50 mouse cellular contexts compared by ENCODE assay signal in the genomic region with DNA sequence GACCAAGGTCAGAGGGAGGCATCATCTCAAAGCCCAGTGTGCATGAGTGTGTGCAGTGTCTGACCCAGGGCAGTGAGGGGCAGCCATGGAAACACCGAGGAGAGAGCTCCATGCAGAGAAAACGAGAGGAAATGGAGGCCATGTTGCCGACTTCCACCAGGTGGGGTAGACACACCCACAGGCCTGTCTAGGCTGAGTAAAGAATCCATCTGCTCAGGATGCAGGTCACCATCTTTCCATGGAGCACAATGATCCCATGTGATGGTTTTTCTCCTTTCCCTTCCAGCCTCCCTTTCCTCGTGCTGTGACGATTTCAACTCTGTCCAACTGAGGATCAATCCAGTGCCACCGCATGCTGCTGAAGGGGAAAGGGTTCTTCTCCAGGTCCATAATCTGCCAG. TPM values are rescaled to one million over a fixed set of nuclear protein-coding genes. Genes with fewer than 3 reads are reported as not detected.
"Had no signal": no experiment of that assay in that cellular context is flagged by ENCODE, and none has a peak within 500 bp of the region (broad histone marks: within the 10 kb centered on the region; RNA-seq: fewer than 3 reads in every experiment).

No protein-coding gene starts in this region.

- H3K4me1 ChIP-seq: heart, embryonic 12.5 days; heart, embryonic 13.5 days; heart, embryonic 15.5 days; hindbrain, embryonic 10.5 days; hindbrain, embryonic 12.5 days; hindbrain, embryonic 13.5 days; hindbrain, embryonic 15.5 days; intestine, embryonic 15.5 days; kidney, embryonic 15.5 days had no signal

- H3K4me3 ChIP-seq: heart, embryonic 12.5 days; heart, embryonic 13.5 days; heart, embryonic 15.5 days; hindbrain, embryonic 10.5 days; hindbrain, embryonic 12.5 days; hindbrain, embryonic 13.5 days; hindbrain, embryonic 15.5 days; intestine, embryonic 15.5 days; kidney, embryonic 15.5 days; layer of hippocampus, adult 2 months; left cerebral cortex, adult 2 months had no signal

- H3K4me2 ChIP-seq: heart, embryonic 11.5 days; heart, embryonic 12.5 days; heart, embryonic 13.5 days; heart, embryonic 15.5 days; hindbrain, embryonic 12.5 days; hindbrain, embryonic 13.5 days; hindbrain, embryonic 14.5 days; hindbrain, embryonic 15.5 days; intestine, embryonic 15.5 days; kidney, embryonic 15.5 days had no signal

- H3K36me3 ChIP-seq: heart, embryonic 12.5 days; heart, embryonic 13.5 days; heart, embryonic 15.5 days; hindbrain, embryonic 10.5 days; hindbrain, embryonic 12.5 days; hindbrain, embryonic 13.5 days; hindbrain, embryonic 15.5 days; intestine, embryonic 15.5 days; kidney, embryonic 15.5 days had no signal

- H3K27me3 ChIP-seq: heart, embryonic 12.5 days; heart, embryonic 13.5 days; heart, embryonic 15.5 days; hindbrain, embryonic 12.5 days; hindbrain, embryonic 13.5 days; hindbrain, embryonic 15.5 days; intestine, embryonic 15.5 days; kidney, embryonic 15.5 days had no signal

- ATAC-seq: hindbrain, embryonic 16.5 days; hindbrain, postnatal 0 days; inflammation-experienced regulatory T-cells, adult 6 months; intestine, embryonic 15.5 days; intestine, embryonic 16.5 days; intestine, postnatal 0 days had no signal

- H3K9ac ChIP-seq: heart, embryonic 12.5 days; heart, embryonic 13.5 days; heart, embryonic 15.5 days; hindbrain, embryonic 12.5 days; hindbrain, embryonic 13.5 days; hindbrain, embryonic 14.5 days; hindbrain, embryonic 15.5 days; intestine, embryonic 15.5 days; kidney, embryonic 15.5 days had no signal

- H3K9me3 ChIP-seq: heart, embryonic 12.5 days; heart, embryonic 13.5 days; heart, embryonic 15.5 days; hindbrain, embryonic 10.5 days; hindbrain, embryonic 12.5 days; hindbrain, embryonic 13.5 days; hindbrain, embryonic 15.5 days; intestine, embryonic 15.5 days; kidney, embryonic 15.5 days had no signal

- H3K27ac ChIP-seq: heart, embryonic 13.5 days; heart, embryonic 15.5 days; hindbrain, embryonic 10.5 days; hindbrain, embryonic 12.5 days; hindbrain, embryonic 13.5 days; hindbrain, embryonic 14.5 days; hindbrain, embryonic 15.5 days; hindbrain, postnatal 0 days; intestine, embryonic 15.5 days; kidney, embryonic 15.5 days; kidney, postnatal 0 days; layer of hippocampus, adult 2 months; left cerebral cortex, adult 2 months had no signal

- DNase-seq: heart, postnatal 36 days; heart, postnatal 4 days; kidney, adult 11 months; kidney, adult 18-20 months; kidney, adult 2 months; kidney, adult 8-10 months; kidney, adult 9 months; kidney, postnatal 10 days; kidney, postnatal 14 days; kidney, postnatal 25 days; kidney, postnatal 36 days; kidney, postnatal 4 days; layer of hippocampus, adult 9-11 months; layer of hippocampus, postnatal 36 days had no signal

RNA-seq across cellular contexts. Expression of a gene that starts 6.1 kb away (rescaled TPM):
- total RNA-seq: heart, postnatal 25 days; heart, postnatal 36 days; heart, postnatal 4 days; hematopoietic stem cell, adult 5-6 weeks; hindbrain, postnatal 0 days; layer of hippocampus, adult 18-20 months; layer of hippocampus, adult 2 months; layer of hippocampus, adult 8-10 months; layer of hippocampus, postnatal 10 days; layer of hippocampus, postnatal 14 days; layer of hippocampus, postnatal 25 days; layer of hippocampus, postnatal 36 days; left cerebral cortex, adult 18-20 months; left cerebral cortex, adult 2 months; left cerebral cortex, adult 8-10 months had no signal
- polyA plus RNA-seq: heart, embryonic 11.5 days; heart, embryonic 12.5 days; heart, embryonic 13.5 days; heart, embryonic 14.5 days; heart, embryonic 16.5 days; hindbrain, embryonic 10.5 days; hindbrain, embryonic 11.5 days; hindbrain, embryonic 12.5 days; hindbrain, embryonic 13.5 days; hindbrain, embryonic 14.5 days; hindbrain, embryonic 15.5 days; hindbrain, embryonic 16.5 days; hindbrain, postnatal 0 days; inflammation-experienced regulatory T-cells, adult 6 months; intestine, embryonic 14.5 days; intestine, embryonic 15.5 days; intestine, embryonic 16.5 days; intestine, postnatal 0 days; kidney, embryonic 14.5 days; kidney, embryonic 15.5 days; kidney, embryonic 16.5 days; kidney, postnatal 0 days; large intestine, adult 2 months had no signal

RNA-seq across cellular contexts. Expression of a gene that starts 38.0 kb away (rescaled TPM):
- total RNA-seq: heart, postnatal 25 days; heart, postnatal 36 days; heart, postnatal 4 days; hematopoietic stem cell, adult 5-6 weeks; hindbrain, postnatal 0 days; layer of hippocampus, adult 18-20 months; layer of hippocampus, adult 2 months; layer of hippocampus, adult 8-10 months; layer of hippocampus, postnatal 10 days; layer of hippocampus, postnatal 14 days; layer of hippocampus, postnatal 25 days; layer of hippocampus, postnatal 36 days; left cerebral cortex, adult 18-20 months; left cerebral cortex, adult 2 months had no signal
- polyA plus RNA-seq: heart, embryonic 11.5 days; heart, embryonic 12.5 days; heart, embryonic 13.5 days; heart, embryonic 14.5 days; heart, embryonic 15.5 days; heart, embryonic 16.5 days; heart, postnatal 0 days; hindbrain, embryonic 10.5 days; hindbrain, embryonic 11.5 days; hindbrain, embryonic 12.5 days; hindbrain, embryonic 13.5 days; hindbrain, embryonic 14.5 days; hindbrain, embryonic 16.5 days; hindbrain, postnatal 0 days; inflammation-experienced regulatory T-cells, adult 6 months; intestine, embryonic 14.5 days; intestine, embryonic 15.5 days; intestine, embryonic 16.5 days; intestine, postnatal 0 days; kidney, adult 2 months; kidney, embryonic 14.5 days; kidney, embryonic 15.5 days; kidney, embryonic 16.5 days; kidney, postnatal 0 days; large intestine, adult 2 months had no signal
